Comparison of ENCODE assay signal across 25 mouse cellular contexts in the genomic region with DNA sequence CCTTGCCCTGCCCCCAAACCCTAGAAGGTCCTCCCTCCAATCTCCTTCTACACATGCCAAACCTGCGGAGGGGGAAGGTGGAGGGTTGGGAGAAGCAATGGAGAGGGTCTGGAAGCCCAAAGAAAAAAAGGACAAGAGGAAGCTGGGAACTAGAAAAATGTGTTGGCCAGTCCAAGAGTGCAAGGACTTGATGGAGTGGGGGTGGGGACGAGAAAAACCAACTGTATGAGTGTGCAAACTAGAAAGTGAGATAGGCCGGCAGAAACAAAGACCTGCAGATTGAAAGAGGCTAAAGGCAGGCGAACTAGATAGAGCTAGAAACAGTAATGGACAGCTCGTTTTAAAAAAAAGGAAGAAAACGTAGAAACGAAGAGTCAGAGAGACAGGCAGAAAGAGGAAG. TPM values are rescaled to one million over a fixed set of nuclear protein-coding genes. Genes with fewer than 3 reads are reported as not detected.
DNase-seq lines count a peak whose midpoint lies in the region; ATAC-seq and TF ChIP-seq lines count a peak whose summit lies in the region.
"Had no signal": no experiment of that assay in that cellular context is flagged by ENCODE, and none has a peak within 500 bp of the region (broad histone marks: within the 10 kb centered on the region; RNA-seq: fewer than 3 reads in every experiment).

No protein-coding gene starts in this region.

- no peak for TF ChIP-seq CTCF in heart, adult 2 months (IDR thresholded peaks at IDR 0.05)

- H3K4me2 ChIP-seq in heart, embryonic 11.5 days = no peak overlapping the region
- no peak overlapping the region for H3K4me2 ChIP-seq in embryonic facial prominence, embryonic 13.5 days
- H3K4me2 ChIP-seq in myocyte (ENCODE audit: low read depth) = peak overlapping the region; percentile 66
- no peak overlapping the region for H3K4me2 ChIP-seq in forebrain, embryonic 11.5 days (ENCODE audit: low read depth, low read length, severe bottlenecking)

- DNase-seq in heart, adult 2 months = no peak
- peak; percentile 24 to 51 for DNase-seq in lung, adult 18-20 months
- DNase-seq in lung, postnatal 4 days = no peak
- no peak for DNase-seq in forebrain, embryonic 11.5 days (ENCODE audit: low spot score)
- DNase-seq: adrenal gland, postnatal 14 days; cerebellum, adult 11-12 months; cerebellum, postnatal 36 days; gastrocnemius, postnatal 36 days; heart, adult 11 months; heart, postnatal 14 days had no signal

- no peak overlapping the region for H3ac ChIP-seq in myocyte (ENCODE audit: control insufficient read depth, insufficient read length)

- peaks cover 100% of the 10 kb centered on the region for H3K27me3 ChIP-seq in heart, embryonic 11.5 days (ENCODE audit: control insufficient read depth, insufficient read depth, low read length)
- peaks cover 12% of the 10 kb centered on the region for H3K27me3 ChIP-seq in heart, adult 2 months (ENCODE audit: control insufficient read depth, insufficient read depth, low read length)
- peaks cover 100% of the 10 kb centered on the region for H3K27me3 ChIP-seq in embryonic facial prominence, embryonic 13.5 days
- no peaks in the 10 kb centered on the region for H3K27me3 ChIP-seq in myocyte (ENCODE audit: control insufficient read depth, insufficient read depth, insufficient read length)
- peaks cover 81% of the 10 kb centered on the region for H3K27me3 ChIP-seq in forebrain, embryonic 11.5 days (ENCODE audit: control insufficient read depth, insufficient read depth, low read length)
- H3K27me3 ChIP-seq: Patski had no signal

- 22% methylated on average over 7 of the region's 7 CpGs for WGBS in heart, embryonic 11.5 days (ENCODE audit: insufficient replicate concordance)
- WGBS in heart, adult 2 months = 30% methylated on average over 7 of the region's 7 CpGs
- 18% methylated on average over 7 of the region's 7 CpGs for whole genome bisulfite sequencing in embryonic facial prominence, embryonic 13.5 days
- 13% methylated on average over 7 of the region's 7 CpGs for WGBS in forebrain, embryonic 11.5 days

- H3K9ac ChIP-seq in heart, embryonic 11.5 days (ENCODE audit: low read depth, low read length) = no peak overlapping the region
- no peak overlapping the region for H3K9ac ChIP-seq in heart, adult 2 months (ENCODE audit: low read depth, low read length)
- H3K9ac ChIP-seq in embryonic facial prominence, embryonic 13.5 days = no peak overlapping the region
- no peak overlapping the region for H3K9ac ChIP-seq in forebrain, embryonic 11.5 days (ENCODE audit: low read length)
- H3K9ac ChIP-seq: heart, embryonic 15.5 days; hindbrain, embryonic 15.5 days had no signal

- TF ChIP-seq POLR2A in heart, adult 2 months (IDR thresholded peaks at IDR 0.05; ENCODE audit: insufficient read depth, low read depth, low read length) = no peak
- no peak for TF ChIP-seq POLR2A in myocyte (IDR thresholded peaks at IDR 0.05; ENCODE audit: insufficient read length, low read depth)

- no peak overlapping the region for H3K27ac ChIP-seq in heart, embryonic 11.5 days (ENCODE audit: low read depth, low read length)
- no peak overlapping the region for H3K27ac ChIP-seq in heart, adult 2 months
- no peak overlapping the region for H3K27ac ChIP-seq in embryonic facial prominence, embryonic 13.5 days
- H3K27ac ChIP-seq in forebrain, embryonic 11.5 days (ENCODE audit: low read depth, low read length) = no peak overlapping the region
- H3K27ac ChIP-seq: forebrain, embryonic 10.5 days; forebrain, embryonic 15.5 days; heart, embryonic 15.5 days; hindbrain, embryonic 15.5 days had no signal

- no peaks in the 10 kb centered on the region for H3K36me3 ChIP-seq in heart, embryonic 11.5 days (ENCODE audit: control insufficient read depth, insufficient read depth, low read length)
- H3K36me3 ChIP-seq in heart, adult 2 months (ENCODE audit: control insufficient read depth, insufficient read depth, low read length) = no peaks in the 10 kb centered on the region
- H3K36me3 ChIP-seq in embryonic facial prominence, embryonic 13.5 days = no peaks in the 10 kb centered on the region
- H3K36me3 ChIP-seq in myocyte (ENCODE audit: control insufficient read depth, insufficient read depth) = no peaks in the 10 kb centered on the region
- no peaks in the 10 kb centered on the region for H3K36me3 ChIP-seq in forebrain, embryonic 11.5 days (ENCODE audit: control insufficient read depth, insufficient read depth, low read length)
- H3K36me3 ChIP-seq: forebrain, embryonic 10.5 days; forebrain, embryonic 15.5 days; heart, embryonic 10.5 days; heart, embryonic 15.5 days; hindbrain, embryonic 15.5 days had no signal

- no peaks in the 10 kb centered on the region for H3K79me2 ChIP-seq in heart, adult 2 months (replicated peaks; ENCODE audit: control insufficient read depth, insufficient read depth, low read length)
- no peaks in the 10 kb centered on the region for H3K79me2 ChIP-seq in myocyte (ENCODE audit: control insufficient read depth, insufficient read depth)

- no peak for ATAC-seq in heart, embryonic 11.5 days (replicated peaks; ENCODE audit: insufficient number of reproducible peaks, low FRiP score, low TSS enrichment)
- ATAC-seq in embryonic facial prominence, embryonic 13.5 days (ENCODE audit: insufficient number of reproducible peaks, insufficient read depth, low FRiP score, low TSS enrichment, low read depth) = no peak
- ATAC-seq in forebrain, embryonic 11.5 days (replicated peaks; ENCODE audit: low FRiP score) = no peak
- ATAC-seq: activated CD4-positive, CD25-positive, alpha-beta regulatory T cell, adult 4 months; forebrain, embryonic 15.5 days; Patski had no signal

- intact Hi-C loops in heart, adult 2 months (cut with DNase I) = no loop called here

- peak overlapping the region; percentile 39; the same call in 1 of the 2 replicates for H3K4me3 ChIP-seq in heart, embryonic 11.5 days (ENCODE audit: low read depth, low read length)
- H3K4me3 ChIP-seq in heart, adult 2 months = no peak overlapping the region
- H3K4me3 ChIP-seq in embryonic facial prominence, embryonic 13.5 days = peak overlapping the region; percentile 47; the same call in 1 of the 2 replicates
- H3K4me3 ChIP-seq in myocyte = peak overlapping the region; percentile 29
- H3K4me3 ChIP-seq in forebrain, embryonic 11.5 days (ENCODE audit: low read depth, low read length) = no peak overlapping the region

- H3K9me3 ChIP-seq in heart, embryonic 11.5 days (replicated peaks; ENCODE audit: control insufficient read depth, low read length) = no peaks in the 10 kb centered on the region
- no peaks in the 10 kb centered on the region for H3K9me3 ChIP-seq in embryonic facial prominence, embryonic 13.5 days
- H3K9me3 ChIP-seq in forebrain, embryonic 11.5 days (ENCODE audit: control insufficient read depth, low read length) = no peaks in the 10 kb centered on the region
- H3K9me3 ChIP-seq: forebrain, embryonic 10.5 days; forebrain, embryonic 15.5 days; heart, embryonic 10.5 days; heart, embryonic 15.5 days; hindbrain, embryonic 15.5 days had no signal

- no peak for TF ChIP-seq EP300 in heart, adult 2 months (IDR thresholded peaks at IDR 0.05; ENCODE audit: insufficient read depth, low read depth, low read length)

- peaks cover 7% of the 10 kb centered on the region for H3K4me1 ChIP-seq in heart, embryonic 11.5 days (ENCODE audit: control insufficient read depth, insufficient read depth, low read length)
- H3K4me1 ChIP-seq in heart, adult 2 months (ENCODE audit: control insufficient read depth, insufficient read depth, low read length) = no peaks in the 10 kb centered on the region
- peaks cover 16% of the 10 kb centered on the region for H3K4me1 ChIP-seq in embryonic facial prominence, embryonic 13.5 days
- peaks cover 10% of the 10 kb centered on the region for H3K4me1 ChIP-seq in forebrain, embryonic 11.5 days (replicated peaks; ENCODE audit: control insufficient read depth, insufficient read depth, low read length)

TF ChIP-seq in myocyte, 11 proteins besides CTCF, POLR2A, EP300 and RAD21 (continues in another document):
- TF ChIP-seq SRF (IDR thresholded peaks at IDR 0.05; ENCODE audit: control insufficient read depth, insufficient read length, low read depth) (no peak), MYOG (IDR thresholded peaks at IDR 0.05; ENCODE audit: control insufficient read depth in 1 of 3, insufficient read depth in 1 of 3, insufficient read length in 2 of 3, low read depth in 2 of 3) (no peak), TCF3 (IDR thresholded peaks at IDR 0.05; ENCODE audit: insufficient read length, low read depth) (no peak), USF1 (IDR thresholded peaks at IDR 0.05; ENCODE audit: low read depth) (no peak), MYOD1 (IDR thresholded peaks at IDR 0.05; ENCODE audit: control insufficient read depth in 1 of 3, insufficient read length in 2 of 3, low read depth in 2 of 3) (no peak), MAX (IDR thresholded peaks at IDR 0.05; ENCODE audit: low read depth) (no peak), TCF12 (IDR thresholded peaks at IDR 0.05; ENCODE audit: insufficient read depth, poor library complexity, severe bottlenecking) (no peak), REST (IDR thresholded peaks at IDR 0.05; ENCODE audit: insufficient read depth, insufficient read length) (no peak), CEBPB (IDR thresholded peaks at IDR 0.05; ENCODE audit: insufficient read depth, poor library complexity, severe bottlenecking) (no peak)

RNA-seq across cellular contexts. Expression of a gene that starts 0.9 kb away (rescaled TPM):
- polyA plus RNA-seq in heart, embryonic 11.5 days (2014; fragmentation: Nextera tagmentation; extraction: Ambion mirVana) = 1.6 and 1.9 TPM in 2 replicates
- under 1 TPM in 1 of 2 experiments, not detected in 1; 0.42 TPM for total RNA-seq in heart, adult 2 months (2021)
- 0.91 and 7.2 TPM in 2 replicates for polyA plus RNA-seq in heart, adult 2 months (2012; rRNA removed)
- 0.24 and 1.2 TPM in 2 replicates for polyA plus RNA-seq in embryonic facial prominence, embryonic 13.5 days (2015; fragmentation: Nextera tagmentation; extraction: Ambion mirVana)
- 109 TPM for polyA plus RNA-seq in myocyte (2012; fragmentation: generic; extraction: Trizol)
- polyA plus RNA-seq in forebrain, embryonic 11.5 days (2014; fragmentation: Nextera tagmentation; extraction: Ambion mirVana) = 0.17 TPM in 1 of 2 replicates, not detected in the other
- total RNA-seq: CH12.LX; gastrocnemius, adult 8-10 months; gastrocnemius, postnatal 36 days; hematopoietic stem cell, adult 5-6 weeks had no signal
- polyA plus RNA-seq: activated CD4-positive, CD25-positive, alpha-beta regulatory T cell, adult 4 months; embryonic facial prominence, embryonic 11.5 days; forebrain, embryonic 10.5 days; forebrain, embryonic 15.5 days had no signal

RNA-seq across cellular contexts. Expression of a gene that starts 10.8 kb away (rescaled TPM):
- not detected in 2 replicates for polyA plus RNA-seq in heart, embryonic 11.5 days (2014; fragmentation: Nextera tagmentation; extraction: Ambion mirVana)
- under 1 TPM in 1 of 2 experiments, not detected in 1; 0.34 TPM for total RNA-seq in heart, adult 2 months (2021)
- polyA plus RNA-seq in heart, adult 2 months (2012; rRNA removed) = 0.23 and 0.26 TPM in 2 replicates
- not detected in 2 replicates for polyA plus RNA-seq in embryonic facial prominence, embryonic 13.5 days (2015; fragmentation: Nextera tagmentation; extraction: Ambion mirVana)
- 0.02 TPM for polyA plus RNA-seq in myocyte (2012; fragmentation: generic; extraction: Trizol)
- not detected in 2 replicates for polyA plus RNA-seq in forebrain, embryonic 11.5 days (2014; fragmentation: Nextera tagmentation; extraction: Ambion mirVana)
- total RNA-seq: CH12.LX; gastrocnemius, adult 8-10 months; gastrocnemius, postnatal 36 days; heart, postnatal 14 days; hematopoietic stem cell, adult 5-6 weeks had no signal
- polyA plus RNA-seq: activated CD4-positive, CD25-positive, alpha-beta regulatory T cell, adult 4 months; embryonic facial prominence, embryonic 11.5 days; forebrain, embryonic 10.5 days; forebrain, embryonic 15.5 days; heart, embryonic 15.5 days; hindbrain, embryonic 15.5 days; Patski had no signal

RNA-seq across cellular contexts. Expression of a gene that starts 11.5 kb away (rescaled TPM):
- polyA plus RNA-seq in heart, embryonic 11.5 days (2014; fragmentation: Nextera tagmentation; extraction: Ambion mirVana) = not detected in 2 replicates
- under 1 TPM; 0.18 to 0.27 TPM for total RNA-seq in heart, adult 2 months (2021)
- polyA plus RNA-seq in heart, adult 2 months (2012; rRNA removed) = 0.08 and 0.18 TPM in 2 replicates
- not detected in 2 replicates for polyA plus RNA-seq in embryonic facial prominence, embryonic 13.5 days (2015; fragmentation: Nextera tagmentation; extraction: Ambion mirVana)
- polyA plus RNA-seq in myocyte (2012; fragmentation: generic; extraction: Trizol) = not detected
- not detected in 2 replicates for polyA plus RNA-seq in forebrain, embryonic 11.5 days (2014; fragmentation: Nextera tagmentation; extraction: Ambion mirVana)
- total RNA-seq: adrenal gland, adult 18-20 months; adrenal gland, postnatal 14 days; CH12.LX; gastrocnemius, adult 8-10 months; gastrocnemius, postnatal 36 days; heart, postnatal 14 days; hematopoietic stem cell, adult 5-6 weeks had no signal
- polyA plus RNA-seq: activated CD4-positive, CD25-positive, alpha-beta regulatory T cell, adult 4 months; embryonic facial prominence, embryonic 11.5 days; forebrain, embryonic 10.5 days; forebrain, embryonic 15.5 days; heart, embryonic 10.5 days; heart, embryonic 15.5 days; Patski had no signal

Comparison
In these comparisons a context has a peak if more than half of its experiments do, and no peak if none do; other contexts are left out.
1. H3K4me3 ChIP-seq: peak in heart, embryonic 11.5 days (single experiment), embryonic facial prominence, embryonic 13.5 days (single experiment) and myocyte (single experiment); none in heart, adult 2 months (single experiment) and forebrain, embryonic 11.5 days (single experiment).
2. DNase-seq: peak in lung, adult 18-20 months (2 of 2); none in heart, adult 2 months (0 of 2), lung, postnatal 4 days (0 of 2) and forebrain, embryonic 11.5 days (single experiment).
3. RNA of a gene that starts 0.9 kb away (polyA plus RNA-seq): 109 TPM in myocyte (single experiment); 0.91 to 7.2 TPM in heart, adult 2 months, 1.6 to 1.9 TPM in heart, embryonic 11.5 days, 0.24 to 1.2 TPM in embryonic facial prominence, embryonic 13.5 days and 0.17 TPM in forebrain, embryonic 11.5 days; every median in the first group is over 10 times any median in the second.